Mouse (Mus musculus): ENCODE measurements around the gene Gm44973. TPM values are rescaled to one million over a fixed set of nuclear protein-coding genes. Genes with fewer than 3 reads are reported as not detected.
"Not testable (repeated sequence)": the region's sequence is repeated elsewhere in the genome, so short reads cannot be mapped to it uniquely, and the experiment has no call there.

Gm44973 gene
- polyA plus RNA-seq, 1 experiment from 2014 or later = not detected

DNA sequence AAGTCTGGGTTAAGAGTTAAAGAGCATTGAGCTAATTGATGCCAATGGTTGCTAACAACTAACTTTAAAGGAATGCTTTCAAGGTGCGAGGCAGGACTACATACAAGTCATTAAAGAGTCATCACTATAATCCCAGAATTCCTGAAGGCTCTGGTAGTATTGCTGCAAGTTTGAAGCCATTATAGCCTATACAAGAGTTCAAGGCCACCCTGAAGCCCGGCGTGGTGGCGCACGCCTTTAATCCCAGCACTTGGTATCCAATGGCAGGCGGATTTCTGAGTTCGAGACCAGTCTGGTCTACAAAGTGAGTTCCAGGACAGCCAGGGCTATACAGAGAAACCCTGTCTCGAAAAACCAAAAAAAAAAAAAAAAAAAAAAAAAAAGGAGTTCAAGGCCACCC is 4.3 kb downstream of the Gm44973 start:
- ATAC-seq (ENCODE audit: insufficient number of reproducible peaks, low FRiP score, low TSS enrichment, low read depth); H3K9me3 ChIP-seq; H3K9ac ChIP-seq; H3K27me3 ChIP-seq: not testable (repeated sequence)
- Histone ChIP-seq H3K4me2 (peak overlapping the region; percentile 71), H3K4me3 (peak overlapping the region; percentile 79), H3K36me3 (peaks cover 34% of the 10 kb centered on the region), H3K4me1 (peaks cover 32% of the 10 kb centered on the region), H3K27ac (peak overlapping the region; percentile 98)
- 15% methylated on average over 8 of the region's 8 CpGs for WGBS

DNA sequence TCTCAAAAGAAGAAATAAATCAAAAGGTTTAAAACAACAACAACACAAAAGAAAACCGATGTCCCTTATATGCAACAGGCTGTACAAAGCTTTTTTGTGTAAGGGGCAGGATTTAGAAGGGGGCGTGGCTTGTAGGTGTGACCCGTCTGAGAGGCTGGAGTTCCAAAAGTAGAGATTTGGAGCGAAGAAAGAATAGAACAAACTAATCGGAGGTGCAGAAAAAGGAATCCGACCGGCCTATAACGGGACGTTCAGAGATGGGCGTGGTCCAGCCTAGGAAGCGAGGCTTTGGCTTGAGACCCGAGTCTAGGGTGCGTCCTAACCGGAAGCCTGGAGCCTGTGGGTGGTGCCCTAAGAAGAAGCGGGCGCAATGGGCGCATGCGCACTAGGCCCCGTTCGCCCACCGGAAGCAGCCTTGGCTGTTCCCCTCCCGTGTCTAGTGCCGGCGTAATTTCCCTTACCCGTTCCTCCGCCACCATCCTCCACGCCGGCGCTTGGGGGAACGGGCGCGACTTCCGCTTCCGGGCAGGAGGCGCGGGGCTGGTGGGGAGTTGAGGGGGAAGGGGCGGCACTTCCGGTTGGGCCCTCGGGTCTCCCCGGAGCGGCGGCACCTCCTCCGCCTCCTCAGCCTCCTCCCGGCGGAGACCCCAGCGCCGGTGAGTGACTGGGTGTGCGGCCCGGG is 4.8 kb downstream of the Gm44973 start, which contains the start of the genes Zfp865 and Ccdc106:
Zfp865 (plus strand) TSS at position 377 of the 682 bp plus-strand sequence.
Ccdc106 (plus strand) TSS at position 554 of the 682 bp plus-strand sequence.
- H3K4me1 ChIP-seq = peaks cover 32% of the 10 kb centered on the region
- H3K27me3 ChIP-seq = no peaks in the 10 kb centered on the region
- H3K36me3 ChIP-seq = peaks cover 40% of the 10 kb centered on the region
- ATAC-seq (ENCODE audit: insufficient number of reproducible peaks, low FRiP score, low TSS enrichment, low read depth) = peak; percentile 91
- peak within 1 kb of the TSS; percentile 79 for H3K4me3 ChIP-seq
- WGBS = under 1% methylated on average over 49 of the region's 49 CpGs
- peak within 1 kb of the TSS; percentile 71 for H3K4me2 ChIP-seq
- H3K9ac ChIP-seq = peak within 1 kb of the TSS; percentile 87
- no peaks in the 10 kb centered on the region for H3K9me3 ChIP-seq
- peak within 1 kb of the TSS; percentile 98 for H3K27ac ChIP-seq

GRCm38 (mm10) chr7:5020685-5021084 is 5.4 kb downstream of the Gm44973 start:
- Histone ChIP-seq H3K27ac (peak overlapping the region; percentile 98), H3K4me2 (peak overlapping the region; percentile 71), H3K4me3 (peak overlapping the region; percentile 79), H3K9ac (peak overlapping the region; percentile 87), H3K36me3 (peaks cover 45% of the 10 kb centered on the region), H3K9me3 (no peaks in the 10 kb centered on the region), H3K27me3 (no peaks in the 10 kb centered on the region), H3K4me1 (peaks cover 32% of the 10 kb centered on the region)
- ATAC-seq (ENCODE audit: insufficient number of reproducible peaks, low FRiP score, low TSS enrichment, low read depth) = no peak; the same call in 1 of the 2 replicates
- WGBS = 0% methylated on average over 14 of the region's 15 CpGs

- Histone ChIP-seq H3K9me3 (no peaks in the 10 kb centered on the region), H3K4me1 (peaks cover 28% of the 10 kb centered on the region), H3K27me3 (no peaks in the 10 kb centered on the region), H3K27ac (peak overlapping the region; percentile 98), H3K4me2 (peak overlapping the region; percentile 71), H3K4me3 (peak overlapping the region; percentile 79), H3K36me3 (peaks cover 50% of the 10 kb centered on the region), H3K9ac (peak overlapping the region; percentile 87)
- WGBS = 46% methylated on average over 5 of the region's 5 CpGs
- no peak for ATAC-seq (ENCODE audit: insufficient number of reproducible peaks, low FRiP score, low TSS enrichment, low read depth)
These were observed 5.9 kb downstream of the Gm44973 start for GRCm38 (mm10) chr7:5021197-5021596.

GRCm38 (mm10) chr7:5029543-5029942 is 14.2 kb downstream of the Gm44973 start:
- Histone ChIP-seq H3K9ac (no peak overlapping the region), H3K9me3 (peaks cover 37% of the 10 kb centered on the region), H3K4me1 (no peaks in the 10 kb centered on the region), H3K27me3 (no peaks in the 10 kb centered on the region), H3K4me3 (no peak overlapping the region), H3K27ac (no peak overlapping the region), H3K36me3 (peaks cover 96% of the 10 kb centered on the region), H3K4me2 (no peak overlapping the region)
- ATAC-seq (ENCODE audit: insufficient number of reproducible peaks, low FRiP score, low TSS enrichment, low read depth) = no peak
- 92% methylated on average over 22 of the region's 22 CpGs for WGBS

DNA sequence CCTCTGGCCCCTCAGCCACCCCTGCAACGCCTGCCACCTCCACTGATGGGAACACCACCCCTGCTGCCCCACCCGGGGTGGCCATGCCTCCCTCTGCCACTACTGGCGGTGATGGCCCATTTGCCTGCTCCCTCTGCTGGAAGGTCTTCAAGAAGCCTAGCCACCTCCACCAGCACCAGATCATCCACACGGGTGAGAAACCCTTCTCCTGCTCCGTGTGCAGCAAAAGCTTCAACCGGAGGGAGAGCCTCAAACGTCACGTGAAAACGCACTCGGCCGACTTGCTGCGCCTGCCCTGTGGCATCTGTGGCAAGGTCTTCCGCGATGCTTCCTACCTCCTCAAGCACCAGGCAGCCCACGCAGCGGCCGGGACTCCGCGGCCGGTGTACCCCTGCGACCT is 14.7 kb downstream of the Gm44973 start:
- H3K4me2 ChIP-seq = no peak overlapping the region
- no peaks in the 10 kb centered on the region for H3K4me1 ChIP-seq
- no peaks in the 10 kb centered on the region for H3K27me3 ChIP-seq
- H3K36me3 ChIP-seq = peaks cover 96% of the 10 kb centered on the region
- H3K9me3 ChIP-seq = peaks cover 37% of the 10 kb centered on the region
- 94% methylated on average over 21 of the region's 21 CpGs for WGBS
- no peak overlapping the region for H3K27ac ChIP-seq
- no peak overlapping the region for H3K9ac ChIP-seq
- no peak overlapping the region for H3K4me3 ChIP-seq
- no peak for ATAC-seq (ENCODE audit: insufficient number of reproducible peaks, low FRiP score, low TSS enrichment, low read depth)

DNA sequence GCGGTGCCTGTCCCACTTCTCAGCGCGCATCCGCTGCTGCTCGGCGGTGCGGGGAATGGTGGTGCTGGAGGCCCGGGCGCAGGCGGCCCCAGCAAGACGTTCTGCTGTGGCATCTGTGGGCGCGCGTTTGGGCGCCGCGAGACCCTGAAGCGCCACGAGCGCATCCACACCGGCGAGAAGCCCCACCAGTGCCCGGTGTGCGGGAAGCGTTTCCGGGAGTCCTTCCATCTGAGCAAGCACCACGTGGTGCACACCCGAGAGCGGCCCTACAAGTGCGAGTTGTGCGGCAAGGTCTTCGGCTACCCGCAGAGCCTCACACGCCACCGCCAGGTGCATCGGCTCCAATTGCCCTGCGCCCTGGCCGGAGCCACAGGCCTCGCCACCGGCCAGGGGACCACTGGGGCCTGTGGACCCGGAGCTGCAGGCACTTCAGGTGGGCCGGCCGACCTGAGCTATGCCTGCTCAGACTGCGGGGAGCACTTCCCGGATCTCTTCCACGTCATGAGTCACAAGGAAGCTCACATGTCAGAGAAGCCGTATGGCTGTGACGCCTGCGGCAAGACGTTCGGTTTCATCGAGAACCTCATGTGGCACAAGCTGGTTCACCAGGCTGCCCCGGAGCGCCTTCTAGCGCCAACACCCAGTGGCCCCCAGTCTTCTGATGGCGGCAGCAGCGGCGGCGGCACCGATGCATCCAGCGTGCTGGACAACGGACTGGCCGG is 15.4 kb downstream of the Gm44973 start:
- 87% methylated on average over 63 of the region's 63 CpGs for WGBS
- no peaks in the 10 kb centered on the region for H3K27me3 ChIP-seq
- no peak overlapping the region for H3K27ac ChIP-seq
- no peaks in the 10 kb centered on the region for H3K4me1 ChIP-seq
- H3K9ac ChIP-seq = no peak overlapping the region
- ATAC-seq (ENCODE audit: insufficient number of reproducible peaks, low FRiP score, low TSS enrichment, low read depth) = no peak
- H3K4me3 ChIP-seq = no peak overlapping the region
- H3K4me2 ChIP-seq = no peak overlapping the region
- H3K36me3 ChIP-seq = peaks cover 97% of the 10 kb centered on the region
- peaks cover 40% of the 10 kb centered on the region for H3K9me3 ChIP-seq

- H3K36me3 ChIP-seq = peaks cover 97% of the 10 kb centered on the region
- no peak for ATAC-seq (ENCODE audit: insufficient number of reproducible peaks, low FRiP score, low TSS enrichment, low read depth)
- 85% methylated on average over 46 of the region's 46 CpGs for WGBS
- H3K4me3 ChIP-seq = no peak overlapping the region
- no peaks in the 10 kb centered on the region for H3K27me3 ChIP-seq
- peaks cover 44% of the 10 kb centered on the region for H3K9me3 ChIP-seq
- H3K9ac ChIP-seq = no peak overlapping the region
- H3K27ac ChIP-seq = no peak overlapping the region
- H3K4me2 ChIP-seq = no peak overlapping the region
- H3K4me1 ChIP-seq = no peaks in the 10 kb centered on the region
These were observed 16.2 kb downstream of the Gm44973 start for GRCm38 (mm10) chr7:5031496-5031895.

- Histone ChIP-seq H3K4me3 (no peak within 1 kb of the TSS), H3K4me2 (no peak within 1 kb of the TSS), H3K36me3 (peaks cover 79% of the 10 kb centered on the region), H3K4me1 (no peaks in the 10 kb centered on the region), H3K9ac (no peak within 1 kb of the TSS), H3K27ac (no peak within 1 kb of the TSS), H3K27me3 (no peaks in the 10 kb centered on the region), H3K9me3 (peaks cover 40% of the 10 kb centered on the region)
- ATAC-seq (ENCODE audit: insufficient number of reproducible peaks, low FRiP score, low TSS enrichment, low read depth) = no peak
- WGBS = 91% methylated on average over 3 of the region's 3 CpGs
These were observed 18.5 kb downstream of the Gm44973 start, which contains the start of gene 4632433K11Rik for GRCm38 (mm10) chr7:5033818-5034217. Gene 4632433K11Rik (plus strand): TSS chr7:5034118.

DNA sequence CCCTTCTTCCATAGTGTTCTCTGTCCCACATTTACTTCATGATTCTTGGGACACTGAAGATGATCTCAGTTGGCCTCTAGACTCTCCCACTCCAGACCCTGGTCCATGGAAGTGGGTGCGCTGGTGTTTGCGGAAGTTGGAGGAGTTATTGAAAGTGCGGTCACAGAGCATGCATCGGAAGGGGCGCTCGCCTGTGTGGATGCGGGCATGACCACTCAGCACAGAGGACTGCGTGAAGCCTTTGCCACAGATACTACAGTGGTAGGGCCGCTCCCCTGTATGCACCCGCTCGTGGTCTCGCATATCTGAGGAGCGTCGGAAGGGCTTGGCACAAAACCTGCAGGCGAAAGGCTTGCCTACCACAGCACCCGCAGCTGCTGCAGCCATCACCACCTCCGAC is 20.3 kb downstream of the Gm44973 start:
- Histone ChIP-seq H3K9ac (no peak overlapping the region), H3K4me2 (no peak overlapping the region), H3K4me1 (peaks cover 3% of the 10 kb centered on the region; the same call in 1 of the 2 replicates), H3K36me3 (peaks cover 61% of the 10 kb centered on the region), H3K27ac (no peak overlapping the region), H3K4me3 (no peak overlapping the region), H3K27me3 (no peaks in the 10 kb centered on the region), H3K9me3 (peaks cover 21% of the 10 kb centered on the region)
- ATAC-seq (ENCODE audit: insufficient number of reproducible peaks, low FRiP score, low TSS enrichment, low read depth) = no peak
- WGBS = 95% methylated on average over 17 of the region's 17 CpGs

GRCm38 (mm10) chr7:5036136-5036535 is 20.8 kb downstream of the Gm44973 start:
- WGBS = 90% methylated on average over 9 of the region's 9 CpGs
- ATAC-seq (ENCODE audit: insufficient number of reproducible peaks, low FRiP score, low TSS enrichment, low read depth) = no peak
- H3K9ac ChIP-seq = no peak overlapping the region

GRCm38 (mm10) chr7:5037026-5037425 is 21.7 kb downstream of the Gm44973 start:
- peaks cover 7% of the 10 kb centered on the region; the same call in 1 of the 2 replicates for H3K9me3 ChIP-seq
- H3K4me2 ChIP-seq = no peak overlapping the region
- H3K36me3 ChIP-seq = peaks cover 52% of the 10 kb centered on the region

More at GRCm38 (mm10) chr7:5036136-5036535, 20.8 kb downstream of the Gm44973 start:
- peaks cover 56% of the 10 kb centered on the region for H3K36me3 ChIP-seq
- peaks cover 3% of the 10 kb centered on the region; the same call in 1 of the 2 replicates for H3K4me1 ChIP-seq
- no peaks in the 10 kb centered on the region for H3K27me3 ChIP-seq
- H3K9me3 ChIP-seq = peaks cover 16% of the 10 kb centered on the region
- no peak overlapping the region for H3K4me2 ChIP-seq
- H3K27ac ChIP-seq = no peak overlapping the region
- no peak overlapping the region for H3K4me3 ChIP-seq

More at GRCm38 (mm10) chr7:5037026-5037425, 21.7 kb downstream of the Gm44973 start:
- Histone ChIP-seq H3K4me3 (no peak overlapping the region), H3K27ac (no peak overlapping the region), H3K9ac (no peak overlapping the region), H3K4me1 (peaks cover 3% of the 10 kb centered on the region; the same call in 1 of the 2 replicates), H3K27me3 (no peaks in the 10 kb centered on the region)
- WGBS = 92% methylated on average over 7 of the region's 7 CpGs
- no peak for ATAC-seq (ENCODE audit: insufficient number of reproducible peaks, low FRiP score, low TSS enrichment, low read depth)

All from limb, embryonic 15.5 days (tissue).